ENCODE assay signal across 19 mouse cellular contexts in genomic region chr6:88943666-88944065, GRCm38 (mm10). TPM values are rescaled to one million over a fixed set of nuclear protein-coding genes. Genes with fewer than 3 reads are reported as not detected.
DNase-seq lines count a peak whose midpoint lies in the region; ATAC-seq and TF ChIP-seq lines count a peak whose summit lies in the region.
"Had no signal": no experiment of that assay in that cellular context is flagged by ENCODE, and none has a peak within 500 bp of the region (broad histone marks: within the 10 kb centered on the region; RNA-seq: fewer than 3 reads in every experiment).

No protein-coding gene starts in this region.

- no peak overlapping the region for H3K4me3 ChIP-seq in gastrocnemius, adult 2 months
- no peak overlapping the region for H3K4me3 ChIP-seq in forebrain, postnatal 0 days (ENCODE audit: low read depth, low read length)
- no peak overlapping the region for H3K4me3 ChIP-seq in hindbrain, embryonic 16.5 days (ENCODE audit: low read length)
- no peak overlapping the region for H3K4me3 ChIP-seq in midbrain, embryonic 15.5 days
- H3K4me3 ChIP-seq: embryonic facial prominence, embryonic 13.5 days; heart, embryonic 12.5 days; limb, embryonic 13.5 days; liver, embryonic 15.5 days; neural tube, embryonic 13.5 days had no signal

- peak overlapping the region; percentile 35; the same call in 1 of the 2 replicates for H3K27ac ChIP-seq in gastrocnemius, adult 2 months
- 0 out of 2 replicates have a peak overlapping the region, but pooled peaks have one; percentile 10 for H3K27ac ChIP-seq in forebrain, postnatal 0 days (ENCODE audit: low read depth, low read length)
- no peak overlapping the region for H3K27ac ChIP-seq in hindbrain, embryonic 16.5 days (ENCODE audit: low read depth, low read length)
- peak overlapping the region; percentile 79 for H3K27ac ChIP-seq in midbrain, embryonic 15.5 days
- H3K27ac ChIP-seq: embryonic facial prominence, embryonic 13.5 days; limb, embryonic 13.5 days; liver, embryonic 15.5 days had no signal

- H3K4me1 ChIP-seq in forebrain, postnatal 0 days (ENCODE audit: insufficient read depth): peaks cover 37% of the 10 kb centered on the region
- peaks cover 37% of the 10 kb centered on the region for H3K4me1 ChIP-seq in hindbrain, embryonic 16.5 days (ENCODE audit: control insufficient read depth, insufficient read depth, low read depth, low read length)
- peaks cover 61% of the 10 kb centered on the region for H3K4me1 ChIP-seq in midbrain, embryonic 15.5 days
- H3K4me1 ChIP-seq: liver, embryonic 15.5 days had no signal

- no peak overlapping the region for H3K9ac ChIP-seq in forebrain, postnatal 0 days
- H3K9ac ChIP-seq in hindbrain, embryonic 16.5 days (ENCODE audit: low read depth, low read length): no peak overlapping the region
- H3K9ac ChIP-seq in midbrain, embryonic 15.5 days: no peak overlapping the region
- H3K9ac ChIP-seq: embryonic facial prominence, embryonic 13.5 days; heart, embryonic 12.5 days; limb, embryonic 13.5 days; liver, embryonic 15.5 days; neural tube, embryonic 13.5 days had no signal

- H3K36me3 ChIP-seq in forebrain, postnatal 0 days (ENCODE audit: insufficient read depth): no peaks in the 10 kb centered on the region
- no peaks in the 10 kb centered on the region for H3K36me3 ChIP-seq in hindbrain, embryonic 16.5 days (ENCODE audit: control insufficient read depth, insufficient read depth, low read length)
- no peaks in the 10 kb centered on the region for H3K36me3 ChIP-seq in midbrain, embryonic 15.5 days (replicated peaks)
- H3K36me3 ChIP-seq: embryonic facial prominence, embryonic 13.5 days; heart, embryonic 12.5 days; limb, embryonic 13.5 days; liver, embryonic 15.5 days; neural tube, embryonic 13.5 days had no signal

- H3K4me2 ChIP-seq in forebrain, postnatal 0 days (ENCODE audit: low read depth): no peak overlapping the region
- 0 out of 2 replicates have a peak overlapping the region, but pooled peaks have one; percentile 10 for H3K4me2 ChIP-seq in hindbrain, embryonic 16.5 days (ENCODE audit: low read length)
- H3K4me2 ChIP-seq in midbrain, embryonic 15.5 days: peak overlapping the region; percentile 36; the same call in 1 of the 2 replicates
- H3K4me2 ChIP-seq: embryonic facial prominence, embryonic 13.5 days; heart, embryonic 12.5 days; limb, embryonic 13.5 days; liver, embryonic 15.5 days had no signal

- WGBS in forebrain, postnatal 0 days: 77% methylated on average over 6 of the region's 6 CpGs
- 66% methylated on average over 6 of the region's 6 CpGs for WGBS in hindbrain, embryonic 16.5 days
- 65% methylated on average over 6 of the region's 6 CpGs for WGBS in midbrain, embryonic 15.5 days

- intact Hi-C loops in gastrocnemius, adult 2 months (cut with DNase I): no loop called here

- no peaks in the 10 kb centered on the region for H3K9me3 ChIP-seq in forebrain, postnatal 0 days (ENCODE audit: low read length)
- H3K9me3 ChIP-seq in hindbrain, embryonic 16.5 days (ENCODE audit: control insufficient read depth, low read length): no peaks in the 10 kb centered on the region
- H3K9me3 ChIP-seq in midbrain, embryonic 15.5 days: no peaks in the 10 kb centered on the region
- H3K9me3 ChIP-seq: embryonic facial prominence, embryonic 13.5 days; heart, embryonic 12.5 days; limb, embryonic 13.5 days; liver, embryonic 15.5 days; neural tube, embryonic 13.5 days had no signal

- DNase-seq in gastrocnemius, adult 2 months: no peak
- DNase-seq in gastrocnemius, adult 18-20 months (ENCODE audit: low spot score): no peak
- DNase-seq in forebrain, postnatal 0 days: no peak
- no peak for DNase-seq in thymus, postnatal 4 days
- DNase-seq in thymus, postnatal 25 days: no peak
- DNase-seq: adrenal gland, postnatal 25 days; cerebellum, adult 11-12 months; heart, postnatal 14 days; right cerebral cortex, adult 18-20 months had no signal

- no peaks in the 10 kb centered on the region for H3K27me3 ChIP-seq in forebrain, postnatal 0 days (ENCODE audit: insufficient read depth, low read length)
- H3K27me3 ChIP-seq in hindbrain, embryonic 16.5 days (replicated peaks; ENCODE audit: control insufficient read depth, insufficient read depth, low read length): no peaks in the 10 kb centered on the region
- no peaks in the 10 kb centered on the region for H3K27me3 ChIP-seq in midbrain, embryonic 15.5 days (replicated peaks)
- H3K27me3 ChIP-seq: embryonic facial prominence, embryonic 13.5 days; heart, embryonic 12.5 days; limb, embryonic 13.5 days; neural tube, embryonic 13.5 days had no signal

- ATAC-seq in forebrain, postnatal 0 days: no peak
- ATAC-seq in hindbrain, embryonic 16.5 days: no peak
- no peak for ATAC-seq in midbrain, embryonic 15.5 days (replicated peaks)
- ATAC-seq in erythroblast, adult 5-6 weeks (replicated peaks; ENCODE audit: low FRiP score, poor library complexity, severe bottlenecking): no peak
- ATAC-seq: activated CD4-positive, CD25-positive, alpha-beta regulatory T cell, adult 4 months; inflammation-experienced regulatory T-cells, adult 6 months had no signal

- TF ChIP-seq CTCF in gastrocnemius, adult 2 months (IDR thresholded peaks at IDR 0.05): no peak
- TF ChIP-seq CTCF in forebrain, postnatal 0 days (IDR thresholded peaks at IDR 0.05; ENCODE audit: low read depth): no peak

RNA-seq across cellular contexts. Expression of gene Tpra1, which starts 41.6 kb away (rescaled TPM):
- total RNA-seq in gastrocnemius, adult 2 months (2021): 10 to 100 TPM; 25.5 to 26.1 TPM
- 10 to 100 TPM; 17.9 to 27.9 TPM for total RNA-seq in gastrocnemius, adult 18-20 months (2021)
- 45.0 and 69.2 TPM in 2 replicates for total RNA-seq in forebrain, postnatal 0 days (2014; rRNA removed)
- 35.0 and 41.4 TPM in 2 replicates for polyA plus RNA-seq in forebrain, postnatal 0 days (2015; fragmentation: Nextera tagmentation; extraction: Ambion mirVana)
- 92.3 and 94.7 TPM in 2 replicates for polyA plus RNA-seq in hindbrain, embryonic 16.5 days (2015; fragmentation: Nextera tagmentation; extraction: Ambion mirVana)
- 102 and 103 TPM in 2 replicates for polyA plus RNA-seq in midbrain, embryonic 15.5 days (2015; fragmentation: Nextera tagmentation; extraction: Ambion mirVana)
- total RNA-seq in erythroblast, adult 5-6 weeks (2015; ENCODE audit: low replicate concordance): 112 and 136 TPM in 2 replicates
- total RNA-seq in erythroblast, adult 5-6 weeks (2017; ENCODE audit: low replicate concordance): 210 and 272 TPM in 2 replicates

RNA-seq across cellular contexts. Expression of gene Mcm2, which starts 45.1 kb away (rescaled TPM):
- 1 to 10 TPM; 6.6 to 7.5 TPM for total RNA-seq in gastrocnemius, adult 2 months (2021)
- 1 to 10 TPM; 6.1 to 6.4 TPM for total RNA-seq in gastrocnemius, adult 18-20 months (2021)
- total RNA-seq in forebrain, postnatal 0 days (2014; rRNA removed): 14.8 and 19.3 TPM in 2 replicates
- polyA plus RNA-seq in forebrain, postnatal 0 days (2015; fragmentation: Nextera tagmentation; extraction: Ambion mirVana): 14.1 and 14.9 TPM in 2 replicates
- 27.3 and 35.0 TPM in 2 replicates for polyA plus RNA-seq in hindbrain, embryonic 16.5 days (2015; fragmentation: Nextera tagmentation; extraction: Ambion mirVana)
- 24.7 and 28.8 TPM in 2 replicates for polyA plus RNA-seq in midbrain, embryonic 15.5 days (2015; fragmentation: Nextera tagmentation; extraction: Ambion mirVana)
- total RNA-seq in erythroblast, adult 5-6 weeks (2015; ENCODE audit: low replicate concordance): 30.6 and 34.7 TPM in 2 replicates
- total RNA-seq in erythroblast, adult 5-6 weeks (2017; ENCODE audit: low replicate concordance): 78.5 and 87.8 TPM in 2 replicates
